Mouse (Mus musculus) heart, adult 2 months (tissue): ENCODE results near the gene Grin3a. TPM values are rescaled to one million over a fixed set of nuclear protein-coding genes. Genes with fewer than 3 reads are reported as not detected.
"Not testable (repeated sequence)": the region's sequence is repeated elsewhere in the genome, so short reads cannot be mapped to it uniquely, and the experiment has no call there.

Experiments
- DNase-seq, 2 experiments: peaks; one replicate each; pipeline ENCODE4 v3.0.0; 2021
- H3K27ac ChIP-seq: fragments of 200-600 bp; 2 replicates; pipeline ENCODE4 v1.8.1; 2022
- H3K27me3 ChIP-seq: fragments of 200-500 bp; 2 replicates; pipeline ENCODE4 v1.6.1; 2012; ENCODE audit warnings: mild to moderate bottlenecking, low read length, inconsistent platforms, mixed read lengths; ENCODE audit not compliant: control insufficient read depth, insufficient read depth
- H3K36me3 ChIP-seq: fragments of 200-500 bp; 2 replicates; pipeline ENCODE4 v1.6.1; 2012; ENCODE audit warnings: low read length, inconsistent platforms; ENCODE audit not compliant: control insufficient read depth, insufficient read depth
- H3K4me1 ChIP-seq: fragments of 200-500 bp; 2 replicates; pipeline ENCODE4 v1.6.1; 2011; ENCODE audit warnings: low read length; ENCODE audit not compliant: control insufficient read depth, insufficient read depth
- H3K4me3 ChIP-seq: fragments of 200-600 bp; 2 replicates; pipeline ENCODE4 v1.8.1; 2022
- H3K79me2 ChIP-seq: fragments of 200-500 bp; replicated peaks from 2 replicates; pipeline ENCODE4 v1.6.1; 2012; ENCODE audit warnings: mild to moderate bottlenecking, inconsistent platforms, low read length, moderate library complexity, mixed read lengths; ENCODE audit not compliant: control insufficient read depth, insufficient read depth
- H3K9ac ChIP-seq: fragments of 200-500 bp; 2 replicates; pipeline ENCODE4 v1.6.1; 2012; ENCODE audit warnings: low read depth, mild to moderate bottlenecking, control low read depth, inconsistent platforms, low read length, mixed read lengths
- CTCF ChIP-seq: fragments of 200-600 bp; IDR thresholded peaks from 2 replicates; pipeline ENCODE4 v1.8.1; 2022; ENCODE audit warnings: antibody characterized with exemption, mild to moderate bottlenecking, moderate library complexity
- EP300 ChIP-seq: fragments of 200-500 bp; IDR thresholded peaks from 2 replicates; pipeline ENCODE4 v1.6.1; 2011; ENCODE audit warnings: low read depth, low read length, control low read depth; ENCODE audit not compliant: insufficient read depth
- POLR2A ChIP-seq: fragments of 200-500 bp; IDR thresholded peaks from 2 replicates; pipeline ENCODE4 v1.6.1; 2011; ENCODE audit warnings: mild to moderate bottlenecking, low read depth, low read length, control low read depth; ENCODE audit not compliant: insufficient read depth
- WGBS: fragments of 180-500 bp; shearing (Covaris S2); methylation state at CpG from one replicate; pipeline ENCODE4 v1.1.7; 2018; 5-methylcytosine and 5-hydroxymethylcytosine counted together
- intact Hi-C: fragments of 180-260 bp; cut with DNase I; formaldehyde crosslinking; loops from one replicate; pipeline ENCODE4 v1.15.1; 2025
- polyA plus RNA-seq: library from polyadenylated mRNA; depleted of rRNA; stranded (reverse); fragments of >200 nt; gene quantifications from 2 replicates; pipeline ENCODE4 v1.2.3, GENCODE M21; 2012; rRNA removed
- total RNA-seq, 2 experiments: library from RNA; stranded (reverse); gene quantifications; 2 replicates each; pipeline ENCODE4 v1.2.3; 2021

Grin3a gene
- total and polyA plus RNA-seq, 3 experiments = 0.05 to 0.20 (median 0.14) TPM

GRCm38 (mm10) chr4:49623916-49624315 lies 221.6 kb downstream of the Grin3a start:
- no peak overlapping the region for H3K27ac ChIP-seq
- no peaks in the 10 kb centered on the region for H3K27me3 ChIP-seq
- intact Hi-C loops = loop anchor here (10.0 kb wide), 1 partner anchor 849 kb away; no protein-coding TSS in a partner anchor
- no peaks in the 10 kb centered on the region for H3K79me2 ChIP-seq
- no peak overlapping the region for H3K9ac ChIP-seq
- no peaks in the 10 kb centered on the region for H3K36me3 ChIP-seq
- H3K4me1 ChIP-seq = peaks cover 1% of the 10 kb centered on the region
- no peak for DNase-seq
- H3K4me3 ChIP-seq = no peak overlapping the region
- TF ChIP-seq POLR2A = no peak
- TF ChIP-seq CTCF = no peak
- no peak for TF ChIP-seq EP300
- 71% methylated on average over 4 of the region's 4 CpGs for WGBS

- H3K9ac ChIP-seq = no peak overlapping the region
- DNase-seq = no peak
- H3K27me3 ChIP-seq = no peaks in the 10 kb centered on the region
- peaks cover 1% of the 10 kb centered on the region for H3K4me1 ChIP-seq
- no peak overlapping the region for H3K27ac ChIP-seq
- H3K79me2 ChIP-seq = no peaks in the 10 kb centered on the region
- TF ChIP-seq CTCF (no peak), POLR2A (no peak), EP300 (no peak)
- no peak overlapping the region for H3K4me3 ChIP-seq
- 88% methylated on average over 2 of the region's 2 CpGs for WGBS
- intact Hi-C loops = loop anchor here (10.0 kb wide), 1 partner anchor 847 kb away; no protein-coding TSS in a partner anchor
- no peaks in the 10 kb centered on the region for H3K36me3 ChIP-seq
Observed at GRCm38 (mm10) chr4:49622272-49622671, 223.3 kb downstream of the Grin3a start.

DNA sequence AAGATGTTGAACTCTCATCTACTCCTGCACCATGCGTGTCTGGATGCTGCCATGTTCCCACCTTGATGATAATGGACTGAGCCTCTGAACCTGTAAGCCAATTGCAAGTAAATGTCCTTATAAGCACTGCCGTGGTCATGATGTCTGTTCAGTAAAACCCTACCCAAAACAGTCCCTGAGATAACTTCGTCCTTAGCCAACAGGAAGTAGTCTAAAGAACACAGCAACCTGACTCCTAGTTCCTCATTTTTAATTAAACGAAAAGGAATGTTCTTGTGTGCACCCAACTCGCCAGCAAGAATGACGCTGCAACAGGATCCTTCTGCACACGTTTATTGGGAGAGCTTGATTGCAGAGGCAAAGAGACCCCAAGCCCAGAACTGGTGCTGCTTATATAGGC lies 225.7 kb downstream of the Grin3a start:
- not testable (repeated sequence) for DNase-seq, H3K27me3 ChIP-seq, H3K27ac ChIP-seq, H3K36me3 ChIP-seq, H3K79me2 ChIP-seq, H3K9ac ChIP-seq, H3K4me1 ChIP-seq, H3K4me3 ChIP-seq
- 82% methylated on average over 7 of the region's 7 CpGs for WGBS
- intact Hi-C loops = loop anchor here (10.0 kb wide), 1 partner anchor 845 kb away; no protein-coding TSS in a partner anchor

- Histone ChIP-seq H3K27me3 (no peaks in the 10 kb centered on the region), H3K36me3 (no peaks in the 10 kb centered on the region), H3K4me3 (no peak overlapping the region), H3K9ac (no peak overlapping the region), H3K4me1 (no peaks in the 10 kb centered on the region), H3K27ac (no peak overlapping the region), H3K79me2 (no peaks in the 10 kb centered on the region)
- WGBS = 87% methylated on average over 10 of the region's 10 CpGs
- no peak for TF ChIP-seq EP300
- TF ChIP-seq POLR2A = no peak
- TF ChIP-seq CTCF = no peak
- intact Hi-C loops = no loop called here
- DNase-seq = no peak
Observed at GRCm38 (mm10) chr4:49616924-49617323, 228.6 kb downstream of the Grin3a start.

Other genes with a start within 250 kb of the Grin3a start
- gene Tmem246, start 247.9 kb downstream of the Grin3a start, total RNA-seq = 10 to 100 TPM; 53.5 to 61.8 TPM
- gene Tmem246, start 247.9 kb downstream of the Grin3a start, polyA plus RNA-seq = 77.3 and 106 TPM in 2 replicates
- 10 to 100 TPM; 34.9 to 36.1 TPM for gene Rnf20, start 213.7 kb downstream of the Grin3a start, total RNA-seq
- gene Rnf20, start 213.7 kb downstream of the Grin3a start, polyA plus RNA-seq = 11.8 and 19.8 TPM in 2 replicates
- not detected for gene Ppp3r2, start 163.7 kb downstream of the Grin3a start, total RNA-seq
- not detected in 2 replicates for gene Ppp3r2, start 163.7 kb downstream of the Grin3a start, polyA plus RNA-seq